Mouse (Mus musculus): ENCODE measurements at regions not wholly inside any gene's neighbourhood (a gene's known extent, or its start where the extent isn't known, plus 50 kb on each side); places are given as distances from the start of the nearest gene placed in this dataset.

GRCm38 (mm10) chr2:79010273-79010672 lies 142.3 kb downstream of the Ube2e3 start:
- no peak for TF ChIP-seq POLR2A (IDR thresholded peaks at IDR 0.05; ENCODE audit: low read depth, low read length)
- no peak for TF ChIP-seq CTCF (IDR thresholded peaks at IDR 0.05; ENCODE audit: borderline replicate concordance, insufficient read depth, low read length)

All from embryonic fibroblast, embryonic 13.5 days (primary cell).